Mouse (Mus musculus) brown adipose tissue, adult 24 weeks (tissue): ENCODE measurements around the gene Spaca3. TPM values are rescaled to one million over a fixed set of nuclear protein-coding genes. Genes with fewer than 3 reads are reported as not detected.

Experiments used
- H3K27ac ChIP-seq: fragments of 200-500 bp; replicated peaks from 2 replicates; pipeline ENCODE4 v1.5.1; 2012; ENCODE audit warnings: low read depth, mild to moderate bottlenecking, low read length
- H3K4me1 ChIP-seq: fragments of 200-500 bp; 2 replicates; pipeline ENCODE4 v1.6.1; 2012; ENCODE audit warnings: low read length, mixed read lengths; ENCODE audit not compliant: control insufficient read depth, insufficient read depth, insufficient read length
- H3K4me3 ChIP-seq: fragments of 200-500 bp; 2 replicates; pipeline ENCODE4 v1.5.1; 2012; ENCODE audit warnings: low read depth, mild to moderate bottlenecking, low read length, moderate library complexity; ENCODE audit not compliant: insufficient read depth
- polyA plus RNA-seq: library from polyadenylated mRNA; stranded (reverse); fragments of >200 nt; gene quantifications from 2 replicates; pipeline ENCODE4 v1.2.4, GENCODE M21; 2012; ENCODE audit not compliant: missing spikeins, insufficient read depth, insufficient read length

Spaca3 gene
- polyA plus RNA-seq, 1 experiment, result not detected

- H3K4me1 ChIP-seq, result no peaks in the 10 kb centered on the region
- no peak overlapping the region for H3K4me3 ChIP-seq
- H3K27ac ChIP-seq, result no peak overlapping the region
Observed at GRCm38 (mm10) chr11:80889336-80890063, 31.3 kb downstream of the Spaca3 start.

GRCm38 (mm10) chr11:80895853-80896252 is 37.7 kb downstream of the Spaca3 start:
- H3K27ac ChIP-seq, result no peak overlapping the region
- H3K4me3 ChIP-seq, result no peak overlapping the region
- H3K4me1 ChIP-seq, result no peaks in the 10 kb centered on the region

GRCm38 (mm10) chr11:80900555-80900954 is 42.4 kb downstream of the Spaca3 start:
- H3K27ac ChIP-seq, result no peak overlapping the region
- H3K4me3 ChIP-seq, result no peak overlapping the region
- H3K4me1 ChIP-seq, result no peaks in the 10 kb centered on the region

- no peak overlapping the region for H3K27ac ChIP-seq
- H3K4me1 ChIP-seq, result no peaks in the 10 kb centered on the region
- H3K4me3 ChIP-seq, result no peak overlapping the region
Observed at GRCm38 (mm10) chr11:80902664-80903063, 44.5 kb downstream of the Spaca3 start.

- no peak overlapping the region for H3K4me3 ChIP-seq
- H3K4me1 ChIP-seq, result no peaks in the 10 kb centered on the region
- H3K27ac ChIP-seq, result no peak overlapping the region
Observed at GRCm38 (mm10) chr11:80903426-80903825, 45.3 kb downstream of the Spaca3 start.

- Histone ChIP-seq H3K27ac (no peak overlapping the region), H3K4me3 (no peak overlapping the region), H3K4me1 (no peaks in the 10 kb centered on the region)
Observed at GRCm38 (mm10) chr11:80904559-80904958, 46.4 kb downstream of the Spaca3 start.

GRCm38 (mm10) chr11:80906456-80906855 is 48.3 kb downstream of the Spaca3 start:
- no peak overlapping the region for H3K4me3 ChIP-seq

GRCm38 (mm10) chr11:80907820-80908219 is 49.7 kb downstream of the Spaca3 start:
- Histone ChIP-seq H3K4me1 (no peaks in the 10 kb centered on the region), H3K4me3 (no peak overlapping the region), H3K27ac (no peak overlapping the region)

More at GRCm38 (mm10) chr11:80906456-80906855, 48.3 kb downstream of the Spaca3 start:
- Histone ChIP-seq H3K27ac (no peak overlapping the region), H3K4me1 (no peaks in the 10 kb centered on the region)

- H3K4me3 ChIP-seq, result no peak overlapping the region
- no peak overlapping the region for H3K27ac ChIP-seq
Observed at GRCm38 (mm10) chr11:80912721-80913120, 54.6 kb downstream of the Spaca3 start.

GRCm38 (mm10) chr11:80913408-80914024 is 55.4 kb downstream of the Spaca3 start:
- no peaks in the 10 kb centered on the region for H3K4me1 ChIP-seq
- no peak overlapping the region for H3K27ac ChIP-seq
- no peak overlapping the region for H3K4me3 ChIP-seq

More at GRCm38 (mm10) chr11:80912721-80913120, 54.6 kb downstream of the Spaca3 start:
- H3K4me1 ChIP-seq, result no peaks in the 10 kb centered on the region

Other genes with a start within 250 kb of the Spaca3 start
- 2.5 and 3.0 TPM in 2 replicates for gene Myo1d, start 78.3 kb upstream of the Spaca3 start, polyA plus RNA-seq
- gene Tmem98, start 48.2 kb upstream of the Spaca3 start, polyA plus RNA-seq, result 2.3 and 2.7 TPM in 2 replicates